Mouse (Mus musculus): ENCODE data around the gene Pla2g12a. TPM values are rescaled to one million over a fixed set of nuclear protein-coding genes. Genes with fewer than 3 reads are reported as not detected.

The Pla2g12a gene
- polyA plus RNA-seq, 1 experiment from 2014 or later: 54.6 TPM

- Histone ChIP-seq H3K4me1 (peaks cover 21% of the 10 kb centered on the region), H3K4me3 (no peak overlapping the region), H3K27me3 (replicated peaks) (0 out of 2 replicates have a peak, but pooled peaks cover 10% of the 10 kb centered on the region), H3K9ac (no peak overlapping the region), H3K4me2 (no peak overlapping the region), H3K9me3 (no peaks in the 10 kb centered on the region), H3K36me3 (no peaks in the 10 kb centered on the region), H3K27ac (replicated peaks) (no peak overlapping the region)
- WGBS: 88% methylated on average over 10 of the region's 10 CpGs
- ATAC-seq (ENCODE audit: extremely low read depth, insufficient number of reproducible peaks, low FRiP score, low TSS enrichment): no peak
Measured at GRCm38 (mm10) chr3:129877327-129877726, 1.1 kb upstream of the Pla2g12a start.

GRCm38 (mm10) chr3:129879131-129879757 is 838 bp downstream of the Pla2g12a start:
- peak overlapping the region; percentile 83 for H3K27ac ChIP-seq (replicated peaks)

GRCm38 (mm10) chr3:129879913-129880312 is 1.5 kb downstream of the Pla2g12a start:
- no peak overlapping the region for H3K27ac ChIP-seq (replicated peaks)
- H3K4me1 ChIP-seq: peaks cover 23% of the 10 kb centered on the region
- 84% methylated on average over 2 of the region's 2 CpGs for WGBS
- H3K36me3 ChIP-seq: no peaks in the 10 kb centered on the region
- ATAC-seq (ENCODE audit: extremely low read depth, insufficient number of reproducible peaks, low FRiP score, low TSS enrichment): no peak
- 0 out of 2 replicates have a peak, but pooled peaks cover 10% of the 10 kb centered on the region for H3K27me3 ChIP-seq (replicated peaks)
- no peaks in the 10 kb centered on the region for H3K9me3 ChIP-seq
- H3K4me3 ChIP-seq: peak overlapping the region; percentile 76
- H3K4me2 ChIP-seq: peak overlapping the region; percentile 87
- peak overlapping the region; percentile 89; the same call in 1 of the 2 replicates for H3K9ac ChIP-seq

More at GRCm38 (mm10) chr3:129879131-129879757, 838 bp downstream of the Pla2g12a start:
- Histone ChIP-seq H3K4me3 (peak overlapping the region; percentile 76), H3K36me3 (no peaks in the 10 kb centered on the region), H3K4me1 (peaks cover 22% of the 10 kb centered on the region), H3K9ac (peak overlapping the region; percentile 89), H3K27me3 (replicated peaks) (0 out of 2 replicates have a peak, but pooled peaks cover 10% of the 10 kb centered on the region), H3K9me3 (no peaks in the 10 kb centered on the region), H3K4me2 (peak overlapping the region; percentile 87)
- ATAC-seq (ENCODE audit: extremely low read depth, insufficient number of reproducible peaks, low FRiP score, low TSS enrichment): no peak
- WGBS: 1% methylated on average over 25 of the region's 25 CpGs

- H3K9ac ChIP-seq: peak overlapping the region; percentile 37; the same call in 1 of the 2 replicates
- no peak for ATAC-seq (ENCODE audit: extremely low read depth, insufficient number of reproducible peaks, low FRiP score, low TSS enrichment)
- no peak overlapping the region for H3K4me2 ChIP-seq
- peaks cover 34% of the 10 kb centered on the region for H3K4me1 ChIP-seq
- H3K9me3 ChIP-seq: no peaks in the 10 kb centered on the region
- 0 out of 2 replicates have a peak overlapping the region, but pooled peaks have one; percentile 6 for H3K27ac ChIP-seq (replicated peaks)
- H3K36me3 ChIP-seq: no peaks in the 10 kb centered on the region
- WGBS: 49% methylated on average over 8 of the region's 8 CpGs
- H3K27me3 ChIP-seq (replicated peaks): 0 out of 2 replicates have a peak, but pooled peaks cover 10% of the 10 kb centered on the region
- H3K4me3 ChIP-seq: no peak overlapping the region
Measured at GRCm38 (mm10) chr3:129880925-129881593, 2.7 kb downstream of the Pla2g12a start.

- H3K4me3 ChIP-seq: no peak overlapping the region
- no peaks in the 10 kb centered on the region for H3K9me3 ChIP-seq
- H3K9ac ChIP-seq: no peak overlapping the region; the same call in 1 of the 2 replicates
- H3K27ac ChIP-seq (replicated peaks): 0 out of 2 replicates have a peak overlapping the region, but pooled peaks have one; percentile 36
- peaks cover 11% of the 10 kb centered on the region for H3K36me3 ChIP-seq
- 33% methylated on average over 9 of the region's 9 CpGs for WGBS
- no peak for ATAC-seq (ENCODE audit: extremely low read depth, insufficient number of reproducible peaks, low FRiP score, low TSS enrichment)
- H3K4me1 ChIP-seq: peaks cover 30% of the 10 kb centered on the region
- H3K4me2 ChIP-seq: peak overlapping the region; percentile 22; the same call in 1 of the 2 replicates
- H3K27me3 ChIP-seq (replicated peaks): no peaks in the 10 kb centered on the region
Measured at GRCm38 (mm10) chr3:129885577-129885976, 7.2 kb downstream of the Pla2g12a start.

GRCm38 (mm10) chr3:129886430-129886829 is 8.0 kb downstream of the Pla2g12a start:
- Histone ChIP-seq H3K4me3 (no peak overlapping the region), H3K4me2 (no peak overlapping the region), H3K27ac (replicated peaks) (no peak overlapping the region), H3K27me3 (replicated peaks) (no peaks in the 10 kb centered on the region), H3K4me1 (peaks cover 24% of the 10 kb centered on the region), H3K9me3 (no peaks in the 10 kb centered on the region), H3K9ac (no peak overlapping the region), H3K36me3 (peaks cover 20% of the 10 kb centered on the region)
- 74% methylated on average over 5 of the region's 5 CpGs for WGBS
- no peak for ATAC-seq (ENCODE audit: extremely low read depth, insufficient number of reproducible peaks, low FRiP score, low TSS enrichment)

- H3K4me1 ChIP-seq: peaks cover 18% of the 10 kb centered on the region
- 80% methylated on average over 13 of the region's 13 CpGs for WGBS
- no peak overlapping the region for H3K9ac ChIP-seq
- H3K27ac ChIP-seq (replicated peaks): no peak overlapping the region
- no peaks in the 10 kb centered on the region for H3K27me3 ChIP-seq (replicated peaks)
- no peak overlapping the region for H3K4me3 ChIP-seq
- peaks cover 32% of the 10 kb centered on the region for H3K36me3 ChIP-seq
- no peak for ATAC-seq (ENCODE audit: extremely low read depth, insufficient number of reproducible peaks, low FRiP score, low TSS enrichment)
- H3K9me3 ChIP-seq: no peaks in the 10 kb centered on the region
- H3K4me2 ChIP-seq: no peak overlapping the region
Measured at GRCm38 (mm10) chr3:129887779-129888517, 9.5 kb downstream of the Pla2g12a start.

GRCm38 (mm10) chr3:129892003-129892402 is 13.6 kb downstream of the Pla2g12a start:
- H3K4me2 ChIP-seq: no peak overlapping the region
- 81% methylated on average over 5 of the region's 5 CpGs for WGBS
- H3K27me3 ChIP-seq (replicated peaks): no peaks in the 10 kb centered on the region
- H3K9ac ChIP-seq: no peak overlapping the region
- no peak overlapping the region for H3K27ac ChIP-seq (replicated peaks)
- ATAC-seq (ENCODE audit: extremely low read depth, insufficient number of reproducible peaks, low FRiP score, low TSS enrichment): no peak
- peaks cover 10% of the 10 kb centered on the region for H3K4me1 ChIP-seq
- no peaks in the 10 kb centered on the region for H3K9me3 ChIP-seq
- no peak overlapping the region for H3K4me3 ChIP-seq
- peaks cover 51% of the 10 kb centered on the region for H3K36me3 ChIP-seq

GRCm38 (mm10) chr3:129893143-129893542 is 14.7 kb downstream of the Pla2g12a start:
- no peaks in the 10 kb centered on the region for H3K9me3 ChIP-seq
- H3K4me3 ChIP-seq: no peak overlapping the region
- no peak overlapping the region for H3K9ac ChIP-seq
- H3K27me3 ChIP-seq (replicated peaks): no peaks in the 10 kb centered on the region
- no peak overlapping the region for H3K27ac ChIP-seq (replicated peaks)
- peaks cover 51% of the 10 kb centered on the region for H3K36me3 ChIP-seq
- H3K4me2 ChIP-seq: no peak overlapping the region
- peaks cover 16% of the 10 kb centered on the region for H3K4me1 ChIP-seq
- ATAC-seq (ENCODE audit: extremely low read depth, insufficient number of reproducible peaks, low FRiP score, low TSS enrichment): no peak
- WGBS: 87% methylated on average over 3 of the region's 3 CpGs

GRCm38 (mm10) chr3:129896591-129896990 is 18.2 kb downstream of the Pla2g12a start:
- Histone ChIP-seq H3K4me1 (peaks cover 19% of the 10 kb centered on the region), H3K27ac (replicated peaks) (no peak overlapping the region), H3K36me3 (peaks cover 31% of the 10 kb centered on the region), H3K4me2 (no peak overlapping the region), H3K4me3 (no peak overlapping the region), H3K9ac (no peak overlapping the region), H3K27me3 (replicated peaks) (no peaks in the 10 kb centered on the region), H3K9me3 (no peaks in the 10 kb centered on the region)
- 40% methylated on average over 6 of the region's 6 CpGs for WGBS
- ATAC-seq (ENCODE audit: extremely low read depth, insufficient number of reproducible peaks, low FRiP score, low TSS enrichment): no peak

- Histone ChIP-seq H3K9ac (no peak overlapping the region), H3K4me1 (peaks cover 40% of the 10 kb centered on the region), H3K27ac (replicated peaks) (no peak overlapping the region), H3K9me3 (no peaks in the 10 kb centered on the region), H3K36me3 (peaks cover 11% of the 10 kb centered on the region), H3K4me2 (no peak overlapping the region), H3K27me3 (replicated peaks) (no peaks in the 10 kb centered on the region), H3K4me3 (no peak overlapping the region)
- 61% methylated on average over 4 of the region's 4 CpGs for WGBS
- no peak for ATAC-seq (ENCODE audit: extremely low read depth, insufficient number of reproducible peaks, low FRiP score, low TSS enrichment)
Measured at GRCm38 (mm10) chr3:129898886-129899285, 20.5 kb downstream of the Pla2g12a start.
